Mouse (Mus musculus) kidney, adult 2 months (tissue): ENCODE data around the gene Tmem30b. TPM values are rescaled to one million over a fixed set of nuclear protein-coding genes. Genes with fewer than 3 reads are reported as not detected.

Experiments used
- DNase-seq: peaks from one replicate; pipeline ENCODE4 v3.0.0; 2021
- H3K27ac ChIP-seq: fragments of 200-500 bp; 2 replicates; pipeline ENCODE4 v1.5.1; 2012; ENCODE audit warnings: low read depth, low read length, control low read depth, inconsistent platforms; ENCODE audit not compliant: insufficient read depth
- H3K27me3 ChIP-seq: fragments of 200-500 bp; replicated peaks from 2 replicates; pipeline ENCODE4 v1.6.1; 2012; ENCODE audit warnings: mild to moderate bottlenecking, moderate library complexity, low read length, inconsistent platforms; ENCODE audit not compliant: control insufficient read depth, insufficient read depth
- H3K36me3 ChIP-seq: fragments of 200-500 bp; 2 replicates; pipeline ENCODE4 v1.6.1; 2012; ENCODE audit warnings: mild to moderate bottlenecking, moderate library complexity, low read length, inconsistent platforms; ENCODE audit not compliant: control insufficient read depth, insufficient read depth
- H3K4me1 ChIP-seq: fragments of 200-500 bp; 2 replicates; pipeline ENCODE4 v1.6.1; 2011; ENCODE audit warnings: low read length; ENCODE audit not compliant: control insufficient read depth, insufficient read depth
- H3K4me3 ChIP-seq: fragments of 200-500 bp; 2 replicates; pipeline ENCODE4 v1.5.1; 2011; ENCODE audit warnings: mild to moderate bottlenecking, low read depth, low read length, control low read depth; ENCODE audit not compliant: insufficient read depth
- CTCF ChIP-seq: fragments of 200-500 bp; conservative IDR thresholded peaks from 2 replicates; pipeline ENCODE4 v1.5.1; 2011; ENCODE audit warnings: low read depth, mild to moderate bottlenecking, control low read depth, low read length, moderate library complexity, mixed read lengths; ENCODE audit not compliant: insufficient read depth, insufficient read length
- POLR2A ChIP-seq: fragments of 200-500 bp; IDR thresholded peaks from one replicate; pipeline ENCODE4 v1.6.1; 2011; ENCODE audit warnings: low read depth, low read length, control low read depth
- WGBS: fragments of 180-500 bp; shearing (Covaris S2); methylation state at CpG from one replicate; pipeline ENCODE4 v1.1.7; 2018; 5-methylcytosine and 5-hydroxymethylcytosine counted together
- polyA plus RNA-seq: library from polyadenylated mRNA; depleted of rRNA; stranded (reverse); fragments of >200 nt; gene quantifications from 2 replicates; pipeline ENCODE4 v1.2.3, GENCODE M21; 2012; rRNA removed

Gene Tmem30b
- polyA plus RNA-seq, 1 experiment = 16.5 TPM

DNA sequence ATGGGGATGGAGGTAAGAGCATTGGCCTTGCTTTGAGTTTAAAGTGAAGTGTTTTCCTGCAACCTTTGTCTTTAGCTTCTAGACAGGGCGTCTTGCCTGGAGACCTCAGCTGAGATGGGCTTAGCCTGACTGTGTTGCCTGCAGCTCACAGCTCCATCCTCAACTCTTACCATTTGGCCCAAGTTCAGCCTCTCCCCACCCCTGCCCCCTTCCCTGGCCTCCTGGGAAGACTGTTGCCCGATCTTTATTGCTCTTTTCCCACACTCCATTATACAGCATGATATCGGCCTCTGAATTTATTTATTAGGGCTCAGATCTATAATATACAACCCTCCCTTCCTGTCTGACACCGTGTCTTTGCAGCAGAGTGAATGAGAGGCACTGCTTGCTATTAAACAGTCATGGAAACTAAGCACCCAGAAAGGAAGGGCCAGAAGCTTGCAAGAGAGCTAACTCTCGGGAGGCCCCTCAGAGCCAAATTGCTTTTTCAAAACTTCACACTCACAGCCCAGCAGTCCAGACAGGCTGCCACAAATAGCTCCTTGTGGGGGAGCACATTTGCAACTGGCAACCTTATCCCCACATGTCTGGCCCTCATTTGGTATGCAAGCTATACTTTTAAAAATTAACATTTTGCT lies 45.4 kb downstream of the Tmem30b start:
- no peak for DNase-seq
- Histone ChIP-seq H3K36me3 (no peaks in the 10 kb centered on the region), H3K27ac (no peak overlapping the region), H3K4me3 (no peak overlapping the region), H3K27me3 (no peaks in the 10 kb centered on the region; the same call in 1 of the 2 replicates), H3K4me1 (no peaks in the 10 kb centered on the region)
- TF ChIP-seq POLR2A (no peak), CTCF (no peak)
- 46% methylated on average over 5 of the region's 5 CpGs for WGBS

DNA sequence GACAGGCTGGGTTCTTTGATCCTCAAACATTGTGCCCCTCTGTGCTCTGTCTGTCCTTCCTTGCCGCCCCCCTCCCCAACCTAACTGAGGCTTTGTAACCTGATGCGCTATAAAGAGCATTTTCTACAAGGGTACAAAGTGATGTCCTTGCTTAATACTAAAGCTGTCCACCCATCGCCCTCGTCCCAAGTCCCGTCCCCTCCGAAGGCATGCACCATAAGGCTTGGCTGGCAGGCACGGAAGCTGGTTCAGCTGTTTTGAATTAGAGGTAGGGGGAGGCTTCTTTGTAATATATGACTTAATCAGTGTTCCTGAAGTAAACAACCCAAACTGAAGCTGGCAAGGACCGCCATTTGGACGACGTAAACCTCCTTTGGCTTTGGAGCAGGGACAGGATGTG lies 51.0 kb downstream of the Tmem30b start:
- 64% methylated on average over 10 of the region's 10 CpGs for WGBS

DNA sequence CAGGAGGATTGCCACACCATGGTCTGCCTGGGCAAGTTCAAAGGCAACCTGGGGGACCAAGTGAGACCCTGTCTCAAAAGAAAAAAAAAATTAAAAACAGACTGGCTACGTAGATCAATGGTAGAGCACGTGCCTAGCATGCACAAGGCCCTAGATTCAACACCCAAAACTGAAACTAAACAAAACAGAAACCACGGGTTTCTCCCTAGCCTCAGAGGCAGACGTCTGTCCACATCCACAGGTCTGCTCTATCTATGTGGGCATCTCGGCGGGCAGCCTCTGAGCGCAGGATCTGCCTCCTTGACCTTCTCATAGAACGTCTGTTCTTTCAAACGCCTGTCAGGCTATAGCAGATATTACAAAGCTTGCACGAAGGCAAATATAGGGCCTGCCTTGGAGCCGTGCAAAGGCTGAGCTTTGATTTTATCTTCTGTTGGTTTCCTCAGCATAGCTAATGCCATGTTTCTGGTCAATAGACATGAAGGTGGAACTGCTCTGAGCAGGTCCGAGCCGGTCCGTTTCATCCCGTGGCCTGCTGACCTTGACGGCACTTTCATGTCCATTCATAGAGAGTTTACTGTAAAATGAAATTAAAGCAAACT lies 52.2 kb downstream of the Tmem30b start:
- WGBS = 79% methylated on average over 16 of the region's 16 CpGs
- DNase-seq = peak; percentile 11
- Histone ChIP-seq H3K4me1 (no peaks in the 10 kb centered on the region), H3K27ac (no peak overlapping the region), H3K27me3 (no peaks in the 10 kb centered on the region; the same call in 1 of the 2 replicates), H3K4me3 (no peak overlapping the region), H3K36me3 (no peaks in the 10 kb centered on the region)
- TF ChIP-seq POLR2A = no peak
- no peak for TF ChIP-seq CTCF

More for the DNA sequence above, 51.0 kb downstream of the Tmem30b start:
- TF ChIP-seq POLR2A (no peak), CTCF (no peak)
- no peak overlapping the region for H3K4me3 ChIP-seq
- DNase-seq = no peak
- no peaks in the 10 kb centered on the region; the same call in 1 of the 2 replicates for H3K27me3 ChIP-seq
- H3K27ac ChIP-seq = no peak overlapping the region
- H3K4me1 ChIP-seq = no peaks in the 10 kb centered on the region
- H3K36me3 ChIP-seq = no peaks in the 10 kb centered on the region

Other genes with a start within 250 kb of the Tmem30b start
- gene Prkch, start 38.4 kb upstream of the Tmem30b start, polyA plus RNA-seq = 8.4 and 9.5 TPM in 2 replicates